Mouse (Mus musculus): ENCODE measurements around the gene Xxylt1. TPM values are rescaled to one million over a fixed set of nuclear protein-coding genes. Genes with fewer than 3 reads are reported as not detected.

The Xxylt1 gene
- total RNA-seq, 2 experiments from 2014 or later = 22.2 to 22.7 TPM

DNA sequence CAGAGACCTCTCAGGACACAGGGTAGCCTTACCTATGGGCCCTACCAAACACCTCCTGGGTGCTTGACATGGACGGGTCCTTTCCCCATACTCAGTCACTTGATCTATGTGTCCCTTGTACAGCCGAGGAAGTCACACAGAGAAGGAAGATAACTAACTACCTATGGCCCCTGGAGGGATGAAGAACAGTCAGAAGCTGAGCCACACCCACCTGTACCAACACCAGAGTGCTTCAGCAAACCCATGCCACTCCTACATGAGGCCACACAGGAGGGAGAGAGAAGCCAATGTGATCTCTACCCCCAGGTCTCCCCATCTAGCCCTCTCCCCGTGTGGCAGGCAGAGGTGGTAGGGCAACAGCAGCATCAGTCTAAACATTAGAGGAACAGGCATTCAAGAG lies 18.3 kb downstream of the Xxylt1 start:
- DNase-seq (ENCODE audit: low spot score in 2 of 2) = no peak

DNA sequence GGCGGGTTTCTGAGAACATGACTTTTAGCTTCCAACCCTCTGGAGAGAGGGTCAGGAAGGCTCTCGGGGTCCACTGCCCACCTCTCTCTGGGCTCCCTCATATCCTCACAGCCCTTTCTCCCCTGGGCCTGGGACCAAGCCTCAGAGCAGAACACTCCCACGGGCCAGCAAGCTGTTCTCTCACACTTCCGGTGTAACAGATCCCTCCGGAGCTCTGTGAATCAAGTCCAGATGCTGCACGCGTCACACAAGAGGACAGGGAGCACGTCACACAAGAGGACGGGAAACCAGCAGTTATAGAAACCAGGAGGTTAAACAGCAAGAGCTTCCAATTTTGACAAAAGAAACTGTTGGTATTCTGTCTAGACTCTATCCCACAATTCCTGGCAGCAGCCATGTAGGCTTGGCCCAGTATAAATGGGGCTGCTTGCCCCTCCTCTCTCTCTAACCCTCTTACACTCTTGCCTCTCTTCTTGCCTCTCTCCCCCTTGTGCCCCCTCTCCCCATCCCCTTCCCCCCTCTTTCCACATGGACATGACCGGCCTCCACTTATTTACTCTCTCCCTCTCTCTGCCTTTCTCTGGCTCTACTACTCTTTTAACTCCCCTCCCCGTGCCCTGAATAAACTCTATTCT lies 19.9 kb downstream of the Xxylt1 start:
- no peak for DNase-seq (ENCODE audit: low spot score in 2 of 2)

GRCm38 (mm10) chr16:31060714-31061113 lies 20.5 kb downstream of the Xxylt1 start:
- no peak for DNase-seq (ENCODE audit: low spot score in 2 of 2)

GRCm38 (mm10) chr16:31060226-31060625 lies 21.0 kb downstream of the Xxylt1 start:
- DNase-seq (ENCODE audit: low spot score in 2 of 2) = no peak

DNA sequence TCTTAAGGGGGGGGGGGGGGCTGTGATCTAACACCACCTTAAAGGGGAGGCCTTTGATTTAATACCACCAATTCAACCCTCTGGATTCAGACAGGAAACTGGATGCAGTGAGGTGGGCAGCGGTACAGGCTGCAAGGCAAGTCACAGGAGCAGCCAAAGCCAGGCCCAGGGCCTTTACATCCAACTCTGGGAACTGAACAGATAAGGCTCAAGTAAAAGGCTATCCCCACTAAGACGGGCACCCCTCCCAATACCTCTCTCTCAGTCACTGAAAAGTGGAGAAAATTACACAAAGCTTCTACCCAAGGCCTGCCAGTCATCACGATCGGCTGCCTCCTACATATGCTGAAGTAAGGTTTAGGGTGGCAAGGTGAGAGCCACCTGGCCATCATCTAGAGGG lies 21.5 kb downstream of the Xxylt1 start:
- DNase-seq (ENCODE audit: low spot score in 2 of 2) = no peak

- DNase-seq (ENCODE audit: low spot score in 2 of 2) = no peak
These were observed 28.4 kb downstream of the Xxylt1 start for GRCm38 (mm10) chr16:31052812-31053211.

DNA sequence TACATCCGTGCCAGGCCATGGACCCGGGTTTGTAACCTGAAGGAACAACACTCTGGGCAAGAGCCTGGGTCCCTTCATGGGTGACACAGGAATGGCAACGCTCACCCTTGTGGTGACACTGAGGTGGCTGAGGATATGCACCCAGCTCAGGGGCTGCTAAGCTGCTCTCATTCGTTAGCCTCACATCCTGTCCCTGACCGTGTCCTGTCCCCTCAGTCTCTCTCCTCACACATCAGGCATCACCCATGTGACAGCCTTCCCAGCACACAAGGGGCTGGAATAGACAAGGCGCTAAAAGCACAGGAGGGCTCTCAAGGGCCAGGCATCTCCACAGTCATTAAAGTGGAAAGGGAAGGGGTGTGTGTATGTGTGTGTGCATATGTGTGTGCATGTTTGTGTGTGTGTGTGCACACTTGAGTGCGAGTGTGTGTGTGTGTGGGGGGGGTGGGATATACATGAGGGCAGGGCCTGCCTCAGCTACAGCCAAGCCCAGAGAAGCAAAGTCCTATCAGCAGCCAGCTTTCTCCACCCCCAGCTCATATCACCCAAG lies 29.0 kb downstream of the Xxylt1 start:
- no peak for DNase-seq (ENCODE audit: low spot score in 2 of 2)

GRCm38 (mm10) chr16:31050701-31051100 lies 30.5 kb downstream of the Xxylt1 start:
- DNase-seq (ENCODE audit: low spot score in 2 of 2) = no peak

GRCm38 (mm10) chr16:31048194-31048593 lies 33.0 kb downstream of the Xxylt1 start:
- DNase-seq (ENCODE audit: low spot score in 2 of 2) = no peak

GRCm38 (mm10) chr16:31047186-31047898 lies 33.9 kb downstream of the Xxylt1 start:
- no peak for DNase-seq (ENCODE audit: low spot score in 2 of 2)

- no peak for DNase-seq (ENCODE audit: low spot score in 2 of 2)
These were observed 35.0 kb downstream of the Xxylt1 start for GRCm38 (mm10) chr16:31046217-31046659.

GRCm38 (mm10) chr16:31045211-31045610 lies 36.0 kb downstream of the Xxylt1 start:
- DNase-seq (ENCODE audit: low spot score in 2 of 2) = no peak

- no peak for DNase-seq (ENCODE audit: low spot score in 2 of 2)
These were observed 38.1 kb downstream of the Xxylt1 start for GRCm38 (mm10) chr16:31043136-31043535.

DNA sequence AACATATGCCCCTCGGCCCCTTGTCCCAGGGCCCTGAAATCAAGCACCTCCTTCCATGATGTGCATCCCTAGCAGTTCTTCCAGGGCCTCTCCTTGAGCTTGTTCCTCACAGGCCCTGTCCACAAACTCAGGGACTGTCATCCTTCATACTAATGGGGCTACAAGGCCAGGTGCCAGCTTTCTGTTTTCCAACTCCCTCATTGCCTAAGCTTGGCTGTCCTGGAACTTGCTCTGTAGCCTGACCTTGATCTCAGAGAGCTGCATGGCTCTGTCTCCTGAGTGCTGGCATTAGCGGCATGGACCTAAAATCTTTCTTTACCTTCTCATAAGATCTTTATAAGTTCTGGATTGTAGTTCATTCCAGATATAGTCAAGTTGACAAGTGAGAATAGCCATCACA lies 39.7 kb downstream of the Xxylt1 start:
- no peak for DNase-seq (ENCODE audit: low spot score in 2 of 2)

- DNase-seq (ENCODE audit: low spot score in 2 of 2) = no peak
These were observed 41.3 kb downstream of the Xxylt1 start for GRCm38 (mm10) chr16:31039803-31040459.

DNA sequence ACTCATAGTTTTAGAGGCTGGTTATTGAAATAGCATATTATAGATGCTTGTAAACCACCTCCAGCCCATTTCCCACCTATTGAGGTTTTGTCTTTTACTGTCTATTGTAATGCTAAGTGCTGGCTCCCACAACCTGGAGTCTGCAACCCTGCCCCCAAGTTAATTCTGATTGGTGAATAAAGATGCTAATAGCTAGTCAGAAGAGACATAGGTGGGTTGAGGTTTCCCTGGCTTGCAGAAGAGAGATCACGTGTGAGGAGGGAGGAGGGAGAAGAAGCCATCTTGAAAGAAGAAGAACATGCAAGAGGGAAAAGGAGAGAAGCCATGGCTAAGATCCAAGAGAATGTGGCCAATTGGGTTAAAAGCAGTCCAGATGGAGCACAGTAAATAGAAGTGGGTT lies 43.8 kb downstream of the Xxylt1 start:
- DNase-seq (ENCODE audit: low spot score in 2 of 2) = no peak

DNA sequence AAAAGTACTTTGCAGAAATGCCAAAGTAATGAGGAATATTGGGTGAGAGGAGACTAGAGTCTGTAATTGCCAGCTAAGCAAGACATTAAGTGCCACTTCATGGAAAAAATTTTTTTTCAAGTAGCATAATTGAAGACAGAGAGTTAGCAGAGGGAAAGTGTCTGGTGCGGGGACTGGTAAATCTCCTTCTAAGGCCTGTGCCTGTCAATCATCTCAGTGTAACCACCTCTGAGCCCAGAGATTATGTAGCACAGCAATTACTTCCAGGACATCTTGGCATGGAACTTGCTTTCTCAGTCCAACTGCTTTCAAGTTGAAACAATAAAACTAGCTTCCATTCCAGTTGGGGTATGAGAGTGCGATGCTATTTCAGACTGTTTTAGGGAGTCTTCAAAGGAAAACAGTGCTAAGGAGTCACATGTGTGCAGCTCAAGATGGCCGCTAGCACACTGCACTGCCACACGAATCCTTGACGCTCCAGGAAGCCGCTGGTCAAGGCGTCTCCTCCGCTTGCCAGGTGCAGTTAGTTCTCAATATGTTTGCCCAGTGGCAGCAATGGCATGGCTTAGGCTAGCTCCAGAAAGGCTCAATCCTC lies 45.5 kb downstream of the Xxylt1 start:
- no peak for DNase-seq (ENCODE audit: low spot score in 2 of 2)

- DNase-seq (ENCODE audit: low spot score in 2 of 2) = no peak
These were observed 46.0 kb downstream of the Xxylt1 start for GRCm38 (mm10) chr16:31035235-31035634.

GRCm38 (mm10) chr16:31034051-31034450 lies 47.2 kb downstream of the Xxylt1 start:
- no peak for DNase-seq (ENCODE audit: low spot score in 2 of 2)

DNA sequence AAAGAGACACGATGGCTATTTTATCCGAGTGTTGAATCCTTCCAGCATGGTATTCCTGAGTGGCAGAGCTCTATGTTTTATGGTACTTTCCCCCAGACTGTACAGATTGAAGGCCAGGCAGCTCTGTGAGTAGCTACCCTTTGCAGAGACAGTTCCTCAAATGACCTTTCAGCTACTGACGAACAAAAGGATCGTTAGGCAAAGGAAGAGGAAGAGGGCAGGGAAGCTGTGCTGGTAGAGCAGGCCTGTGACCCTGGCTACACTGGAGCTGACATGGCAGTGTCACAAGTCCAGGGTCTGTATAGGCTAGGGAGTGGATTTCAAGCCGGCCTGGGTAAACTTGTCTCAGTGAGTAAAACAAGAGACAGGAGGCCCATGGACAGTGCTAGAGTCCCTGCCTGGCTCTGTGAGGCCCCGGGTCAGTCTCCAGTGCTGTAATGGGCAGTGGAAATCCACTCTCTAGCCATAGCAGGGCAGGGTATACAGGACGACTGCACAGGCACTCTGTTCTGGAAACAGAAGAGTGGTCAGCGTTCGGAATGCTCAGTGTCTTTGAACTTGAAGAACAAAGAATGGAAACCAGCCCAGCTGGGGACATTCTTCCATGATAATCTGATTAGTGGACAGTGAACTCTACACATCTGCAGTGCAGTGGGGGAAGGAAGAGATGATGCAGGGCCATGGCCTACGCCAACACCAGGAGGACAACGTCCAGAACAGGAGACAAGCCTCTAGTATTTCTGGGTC lies 51.3 kb downstream of the Xxylt1 start:
- no peak for DNase-seq (ENCODE audit: low spot score in 2 of 2)

- no peak for DNase-seq (ENCODE audit: low spot score in 2 of 2)
These were observed 53.6 kb downstream of the Xxylt1 start for GRCm38 (mm10) chr16:31027675-31028074.
